Mouse (Mus musculus) testis, adult 2 months (tissue): Measurements from ENCODE around the gene Ppif.

ENCODE experiments used
- CTCF ChIP-seq: fragments of 200-500 bp; IDR thresholded peaks from 2 replicates; pipeline ENCODE4 v1.5.1; 2012; ENCODE audit warnings: low read depth, mild to moderate bottlenecking, inconsistent platforms, low read length, moderate library complexity; ENCODE audit not compliant: control insufficient read depth, insufficient read depth, insufficient replicate concordance
- POLR2A ChIP-seq: fragments of 200-500 bp; IDR thresholded peaks from 2 replicates; pipeline ENCODE4 v1.6.1; 2012; ENCODE audit warnings: low read depth, mild to moderate bottlenecking, inconsistent platforms, low read length, moderate library complexity; ENCODE audit not compliant: control insufficient read depth

DNA sequence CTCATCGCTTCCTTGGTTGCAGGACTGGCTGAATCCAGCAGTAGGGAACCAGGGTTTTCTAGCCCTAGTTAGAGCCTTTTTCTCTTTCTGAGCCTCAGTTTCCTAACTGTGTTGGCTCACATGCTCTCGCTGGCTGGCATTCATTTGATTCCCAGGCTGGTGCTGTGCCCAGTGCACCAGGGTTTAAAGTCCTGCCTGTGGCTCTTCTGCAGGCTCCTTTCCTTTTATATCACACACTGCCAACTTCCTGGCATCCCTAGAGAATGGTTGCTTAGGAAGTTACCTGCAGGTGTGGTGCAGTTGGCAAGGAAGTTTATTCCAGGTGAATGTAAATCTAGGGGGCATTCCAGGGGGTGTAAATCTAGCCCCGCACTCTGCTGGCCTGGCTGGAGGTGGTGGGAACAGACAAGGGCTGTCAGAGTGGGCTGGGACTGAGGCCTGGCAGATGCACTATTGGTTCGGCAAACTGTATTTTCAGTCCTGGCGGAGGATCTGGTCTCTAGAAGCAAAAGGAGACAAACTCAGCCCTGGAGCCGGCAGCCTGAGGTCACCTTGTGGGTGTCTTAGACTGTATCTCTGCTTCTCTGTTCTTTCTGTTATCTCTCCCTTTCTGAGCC lies 575 bp upstream of the Ppif start:
- no peak for TF ChIP-seq POLR2A
- TF ChIP-seq CTCF = no peak
